Mouse (Mus musculus) liver, embryonic 11.5 days (tissue): ENCODE measurements around the gene Arid3c. TPM values are rescaled to one million over a fixed set of nuclear protein-coding genes. Genes with fewer than 3 reads are reported as not detected.
A peak's percentile ranks its signal among the peaks of the same experiment; 100 is the strongest.

Experiments used
- ATAC-seq: fragments of 200-750 bp; cut with Nextera tagmentation; replicated peaks from 2 replicates; pipeline ENCODE4 v1.8.0; 2017; ENCODE audit warnings: moderate number of reproducible peaks, mild to moderate bottlenecking, moderate TSS enrichment, moderate library complexity; ENCODE audit not compliant: low FRiP score
- DNase-seq: peaks from one replicate; pipeline ENCODE4 v3.0.0-alpha.2; 2017; ENCODE audit warnings: low spot score
- H3K27ac ChIP-seq: fragments of 300-500 bp; sonication (generic); 2 replicates; pipeline ENCODE4 v1.5.1; 2014; ENCODE audit warnings: mild to moderate bottlenecking, low read depth, low read length, control low read depth
- H3K27me3 ChIP-seq: fragments of 300-500 bp; sonication (generic); replicated peaks from 2 replicates; pipeline ENCODE4 v1.6.1; 2014; ENCODE audit warnings: low read length, mixed read lengths; ENCODE audit not compliant: control insufficient read depth, insufficient read depth
- H3K36me3 ChIP-seq: fragments of 300-500 bp; sonication (generic); 2 replicates; pipeline ENCODE4 v1.6.1; 2014; ENCODE audit warnings: mild to moderate bottlenecking, low read length, moderate library complexity, mixed read lengths; ENCODE audit not compliant: control insufficient read depth, insufficient read depth
- H3K4me1 ChIP-seq: fragments of 300-500 bp; sonication (generic); replicated peaks from 2 replicates; pipeline ENCODE4 v1.6.1; 2014; ENCODE audit warnings: low read length, mixed read lengths; ENCODE audit not compliant: control insufficient read depth, insufficient read depth
- H3K4me2 ChIP-seq: fragments of 300-500 bp; sonication (generic); 2 replicates; pipeline ENCODE4 v1.6.1; 2014; ENCODE audit warnings: mild to moderate bottlenecking, control low read depth, moderate library complexity
- H3K4me3 ChIP-seq: fragments of 300-500 bp; sonication (generic); 2 replicates; pipeline ENCODE4 v1.5.1; 2014; ENCODE audit warnings: low read depth, low read length, control low read depth
- H3K9ac ChIP-seq: fragments of 300-500 bp; sonication (generic); 2 replicates; pipeline ENCODE4 v1.6.1; 2014; ENCODE audit warnings: low read depth, low read length, control low read depth
- H3K9me3 ChIP-seq: fragments of 300-500 bp; sonication (generic); 2 replicates; pipeline ENCODE4 v1.6.1; 2016; ENCODE audit warnings: low read length, inconsistent platforms, mixed read lengths; ENCODE audit not compliant: control insufficient read depth
- WGBS: fragments of 180-500 bp; shearing (Covaris S2); extraction: QIAGEN DNeasy Blood & Tissue Kit; methylation state at CpG from one replicate; pipeline ENCODE4 v1.1.7; 2014; 5-methylcytosine and 5-hydroxymethylcytosine counted together
- polyA plus RNA-seq: library from polyadenylated mRNA; unstranded; fragments of >200 nt; fragmentation: Nextera tagmentation; extraction: Ambion mirVana; gene quantifications from 2 replicates; pipeline ENCODE4 v1.2.1, GENCODE M21; 2014

Arid3c gene
- polyA plus RNA-seq, 1 experiment from 2014 or later: not detected

- ATAC-seq (no peak), DNase-seq (no peak)
- 93% methylated on average over 13 of the region's 13 CpGs for WGBS
- Histone ChIP-seq H3K27me3 (no peaks in the 10 kb centered on the region), H3K36me3 (peaks cover 10% of the 10 kb centered on the region), H3K4me3 (no peak overlapping the region), H3K9ac (no peak overlapping the region), H3K4me1 (peaks cover 7% of the 10 kb centered on the region; the same call in 1 of the 2 replicates), H3K9me3 (no peaks in the 10 kb centered on the region), H3K4me2 (no peak overlapping the region), H3K27ac (no peak overlapping the region)
Observed at GRCm38 (mm10) chr4:41739260-41739659, 8.3 kb upstream of the Arid3c start.

- ATAC-seq (no peak), DNase-seq (no peak)
- H3K4me1 ChIP-seq: peaks cover 7% of the 10 kb centered on the region; the same call in 1 of the 2 replicates
- H3K4me2 ChIP-seq: no peak overlapping the region
- peaks cover 5% of the 10 kb centered on the region for H3K27me3 ChIP-seq
- no peak overlapping the region for H3K4me3 ChIP-seq
- peaks cover 10% of the 10 kb centered on the region for H3K36me3 ChIP-seq
- no peak overlapping the region for H3K27ac ChIP-seq
- H3K9me3 ChIP-seq: no peaks in the 10 kb centered on the region
- WGBS: 75% methylated on average over 1 of the region's 1 CpGs
- no peak overlapping the region for H3K9ac ChIP-seq
Observed at GRCm38 (mm10) chr4:41738256-41738603, 7.3 kb upstream of the Arid3c start.

- Histone ChIP-seq H3K9me3 (no peaks in the 10 kb centered on the region), H3K27ac (no peak overlapping the region), H3K4me1 (peaks cover 7% of the 10 kb centered on the region; the same call in 1 of the 2 replicates), H3K36me3 (peaks cover 10% of the 10 kb centered on the region), H3K4me2 (no peak overlapping the region), H3K27me3 (peaks cover 9% of the 10 kb centered on the region), H3K4me3 (no peak overlapping the region), H3K9ac (no peak overlapping the region)
- DNase-seq (peak; percentile 62), ATAC-seq (no peak)
- WGBS: 41% methylated on average over 8 of the region's 8 CpGs
Observed at GRCm38 (mm10) chr4:41737602-41738255, 6.8 kb upstream of the Arid3c start.

GRCm38 (mm10) chr4:41726826-41727621, 3.9 kb downstream of the Arid3c start:
- no peak overlapping the region for H3K9ac ChIP-seq
- H3K4me2 ChIP-seq: no peak overlapping the region
- 17% methylated on average over 20 of the region's 20 CpGs for WGBS
- no peaks in the 10 kb centered on the region for H3K36me3 ChIP-seq
- H3K9me3 ChIP-seq: no peaks in the 10 kb centered on the region
- ATAC-seq (no peak), DNase-seq (no peak)
- H3K4me1 ChIP-seq: peaks cover 7% of the 10 kb centered on the region; the same call in 1 of the 2 replicates
- no peak overlapping the region for H3K4me3 ChIP-seq
- peaks cover 79% of the 10 kb centered on the region for H3K27me3 ChIP-seq
- no peak overlapping the region for H3K27ac ChIP-seq

- WGBS: under 1% methylated on average over 27 of the region's 27 CpGs
- ATAC-seq: peak; percentile 93
- Histone ChIP-seq H3K9ac (peak within 1 kb of the TSS; percentile 85), H3K4me2 (peak within 1 kb of the TSS; percentile 84), H3K36me3 (no peaks in the 10 kb centered on the region), H3K27ac (no peak within 1 kb of the TSS), H3K9me3 (no peaks in the 10 kb centered on the region), H3K4me1 (peaks cover 12% of the 10 kb centered on the region; the same call in 1 of the 2 replicates), H3K27me3 (peaks cover 42% of the 10 kb centered on the region), H3K4me3 (peak within 1 kb of the TSS; percentile 75)
- DNase-seq: peak; percentile 70
Observed at GRCm38 (mm10) chr4:41722918-41723351, 8.0 kb downstream of the Arid3c start, which contains the start of gene Dctn3. Gene Dctn3, minus strand, starts transcription at chr4:41723170.

- Histone ChIP-seq H3K4me1 (peaks cover 11% of the 10 kb centered on the region), H3K27ac (no peak overlapping the region), H3K4me3 (no peak overlapping the region), H3K4me2 (no peak overlapping the region), H3K27me3 (no peaks in the 10 kb centered on the region), H3K9me3 (no peaks in the 10 kb centered on the region), H3K9ac (no peak overlapping the region), H3K36me3 (no peaks in the 10 kb centered on the region)
- DNase-seq (no peak), ATAC-seq (no peak)
- WGBS: 64% methylated on average over 6 of the region's 6 CpGs
Observed at GRCm38 (mm10) chr4:41716834-41717233, 14.1 kb downstream of the Arid3c start.

- no peak for DNase-seq
- no peak for ATAC-seq
- no peak overlapping the region for H3K4me2 ChIP-seq
- H3K4me1 ChIP-seq: peaks cover 10% of the 10 kb centered on the region
- H3K27ac ChIP-seq: no peak overlapping the region
- 89% methylated on average over 5 of the region's 5 CpGs for WGBS
- no peaks in the 10 kb centered on the region for H3K36me3 ChIP-seq
- H3K27me3 ChIP-seq: no peaks in the 10 kb centered on the region
- no peak overlapping the region for H3K9ac ChIP-seq
- H3K4me3 ChIP-seq: no peak overlapping the region
- no peaks in the 10 kb centered on the region for H3K9me3 ChIP-seq
Observed at GRCm38 (mm10) chr4:41715596-41715995, 15.3 kb downstream of the Arid3c start.

GRCm38 (mm10) chr4:41715082-41715481, 15.9 kb downstream of the Arid3c start:
- 80% methylated on average over 8 of the region's 8 CpGs for WGBS
- Histone ChIP-seq H3K4me1 (peaks cover 10% of the 10 kb centered on the region), H3K4me3 (no peak overlapping the region), H3K9me3 (no peaks in the 10 kb centered on the region), H3K36me3 (no peaks in the 10 kb centered on the region), H3K9ac (no peak overlapping the region), H3K27ac (no peak overlapping the region), H3K4me2 (no peak overlapping the region), H3K27me3 (no peaks in the 10 kb centered on the region)
- DNase-seq: no peak
- no peak for ATAC-seq
